Mouse (Mus musculus): Measurements from ENCODE around the gene Lsm4. TPM values are rescaled to one million over a fixed set of nuclear protein-coding genes. Genes with fewer than 3 reads are reported as not detected.

The Lsm4 gene
- total RNA-seq, 2 experiments from 2014 or later: 187 to 312 TPM

DNA sequence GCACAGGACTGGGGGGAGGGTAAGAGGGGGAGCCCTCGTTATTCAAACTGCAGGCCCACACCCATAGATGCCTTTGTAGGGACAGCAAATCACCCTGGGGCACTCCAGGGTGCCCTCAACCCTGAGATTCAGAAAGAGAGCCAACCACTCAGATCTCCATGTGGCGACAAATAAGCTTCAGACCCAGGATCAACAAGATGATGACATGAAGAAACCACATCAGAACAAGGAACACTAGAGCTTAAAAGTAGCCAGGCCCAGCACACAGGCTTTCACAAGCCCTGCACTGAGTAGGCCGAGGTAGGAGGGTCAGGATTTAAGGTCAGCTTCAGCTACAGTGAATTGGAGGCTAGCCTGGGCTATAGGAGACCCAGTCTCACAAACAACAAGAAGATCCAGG, 24.1 kb upstream of the Lsm4 start:
- ATAC-seq (replicated peaks; ENCODE audit: poor library complexity, severe bottlenecking): no peak

DNA sequence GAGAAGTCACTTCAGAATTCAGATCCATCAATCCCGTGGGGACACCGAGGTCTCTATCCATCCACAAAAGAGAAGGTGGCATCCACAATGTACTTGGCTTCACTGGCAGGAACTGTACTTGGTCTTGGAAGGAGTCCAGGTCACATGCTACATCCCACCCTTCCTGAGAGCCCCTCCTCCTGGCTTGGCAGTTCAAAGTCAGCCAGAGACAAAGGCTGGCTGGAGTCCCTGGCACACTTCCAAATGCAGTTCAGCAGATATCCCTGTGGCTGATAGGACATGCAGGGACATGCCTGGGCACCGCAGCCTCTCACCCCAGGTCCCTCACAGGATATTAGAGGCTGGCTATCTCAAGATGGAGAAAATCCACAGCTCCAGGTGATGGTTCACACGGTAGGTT, 23.7 kb upstream of the Lsm4 start:
- no peak for ATAC-seq (replicated peaks; ENCODE audit: poor library complexity, severe bottlenecking)

DNA sequence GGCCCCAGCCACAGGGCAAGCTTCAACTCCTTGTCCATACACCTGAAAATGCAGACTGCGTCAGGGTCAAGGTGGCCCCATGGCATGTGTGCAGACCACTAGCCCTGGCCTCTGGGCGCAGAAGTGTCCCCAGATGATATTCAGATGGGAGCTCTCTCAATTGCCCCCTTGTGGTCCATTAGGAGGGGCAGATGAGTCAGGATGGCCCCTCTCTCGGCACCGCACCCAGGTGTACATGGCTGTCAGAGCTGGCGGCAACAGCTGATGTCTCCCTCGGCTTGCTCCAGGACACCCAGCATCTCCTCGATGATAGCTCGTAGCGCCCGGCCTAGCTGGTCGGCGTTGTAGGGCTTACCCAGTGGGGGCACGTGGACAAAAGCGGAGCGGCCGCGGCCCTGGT, 22.7 kb upstream of the Lsm4 start:
- no peak for ATAC-seq (replicated peaks; ENCODE audit: poor library complexity, severe bottlenecking)

DNA sequence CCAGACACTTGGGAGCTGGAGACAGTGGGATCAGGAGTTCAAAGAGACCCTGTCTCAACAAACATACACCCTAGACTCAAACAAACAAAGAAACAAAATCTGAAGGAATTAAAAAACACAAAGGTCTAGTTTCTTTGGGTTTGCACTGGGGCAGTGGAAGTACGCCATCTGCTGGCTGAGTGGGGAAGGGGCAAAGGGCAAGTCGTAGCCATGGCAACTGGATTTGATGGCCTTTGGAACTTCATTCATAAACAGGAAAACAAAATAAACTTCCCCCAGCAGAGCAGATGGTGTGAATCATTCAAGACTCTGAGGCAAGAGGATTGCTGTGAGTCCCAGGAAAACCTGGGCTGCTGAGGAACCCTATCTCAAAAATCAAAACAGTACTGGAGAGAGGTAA, 19.8 kb upstream of the Lsm4 start:
- peak; percentile 67 for ATAC-seq (replicated peaks; ENCODE audit: poor library complexity, severe bottlenecking)

DNA sequence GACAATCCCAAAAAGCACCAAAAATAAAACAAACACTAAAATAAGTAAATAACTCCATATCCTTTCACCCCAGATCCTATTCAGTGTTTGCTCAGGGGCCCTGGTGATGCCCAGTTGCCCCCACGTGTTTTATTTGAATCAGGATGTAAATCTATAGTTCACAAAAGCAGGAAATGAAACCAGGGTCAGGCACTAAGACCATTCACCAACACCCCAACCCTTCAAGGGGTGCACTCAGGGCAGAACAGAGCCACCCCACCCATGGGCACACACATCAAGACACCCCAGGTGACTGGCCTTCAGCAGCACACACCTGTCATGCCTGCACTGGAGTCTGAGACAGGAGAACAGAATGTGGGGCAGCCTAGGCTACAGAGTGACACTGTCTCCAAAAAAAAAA, 18.9 kb upstream of the Lsm4 start:
- peak; percentile 63; the same call in 1 of the 2 replicates for ATAC-seq (replicated peaks; ENCODE audit: poor library complexity, severe bottlenecking)

GRCm38 (mm10) chr8:70655469-70655868, 17.6 kb upstream of the Lsm4 start:
- no peak for ATAC-seq (replicated peaks; ENCODE audit: poor library complexity, severe bottlenecking)

DNA sequence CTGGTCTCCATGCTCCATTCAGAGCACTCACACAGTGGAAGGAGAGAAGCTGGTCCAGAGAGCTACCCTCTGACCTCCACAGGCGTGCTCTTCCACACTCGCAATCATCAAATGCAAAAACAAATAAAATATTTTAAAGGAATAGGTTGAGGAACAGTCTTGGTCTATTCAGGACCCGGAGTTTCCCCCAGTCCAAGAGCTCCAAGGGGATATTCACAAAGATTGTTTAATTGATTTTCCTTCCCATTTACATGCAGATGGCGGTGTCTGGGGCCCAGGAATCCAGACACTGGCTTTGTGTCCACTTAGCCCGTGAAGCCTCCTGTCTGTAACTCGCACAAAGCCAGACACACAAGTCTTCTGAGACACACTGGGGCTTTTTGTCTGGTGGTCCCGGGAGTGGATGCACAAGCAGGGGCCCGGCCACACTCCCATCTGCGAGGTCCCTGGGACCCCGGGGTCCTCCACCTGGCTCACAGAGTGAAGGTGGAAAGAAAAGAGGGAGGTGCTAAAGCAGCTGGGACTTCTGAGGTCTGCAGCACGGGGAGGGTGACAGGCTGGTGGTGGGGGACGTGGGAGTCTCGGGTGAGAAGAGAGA, 16.8 kb upstream of the Lsm4 start:
- no peak for ATAC-seq (replicated peaks; ENCODE audit: poor library complexity, severe bottlenecking)

- ATAC-seq (replicated peaks; ENCODE audit: poor library complexity, severe bottlenecking): no peak
These were observed 15.8 kb upstream of the Lsm4 start for GRCm38 (mm10) chr8:70657214-70657613.

- ATAC-seq (replicated peaks; ENCODE audit: poor library complexity, severe bottlenecking): no peak
These were observed 15.3 kb upstream of the Lsm4 start for GRCm38 (mm10) chr8:70657739-70658138.

DNA sequence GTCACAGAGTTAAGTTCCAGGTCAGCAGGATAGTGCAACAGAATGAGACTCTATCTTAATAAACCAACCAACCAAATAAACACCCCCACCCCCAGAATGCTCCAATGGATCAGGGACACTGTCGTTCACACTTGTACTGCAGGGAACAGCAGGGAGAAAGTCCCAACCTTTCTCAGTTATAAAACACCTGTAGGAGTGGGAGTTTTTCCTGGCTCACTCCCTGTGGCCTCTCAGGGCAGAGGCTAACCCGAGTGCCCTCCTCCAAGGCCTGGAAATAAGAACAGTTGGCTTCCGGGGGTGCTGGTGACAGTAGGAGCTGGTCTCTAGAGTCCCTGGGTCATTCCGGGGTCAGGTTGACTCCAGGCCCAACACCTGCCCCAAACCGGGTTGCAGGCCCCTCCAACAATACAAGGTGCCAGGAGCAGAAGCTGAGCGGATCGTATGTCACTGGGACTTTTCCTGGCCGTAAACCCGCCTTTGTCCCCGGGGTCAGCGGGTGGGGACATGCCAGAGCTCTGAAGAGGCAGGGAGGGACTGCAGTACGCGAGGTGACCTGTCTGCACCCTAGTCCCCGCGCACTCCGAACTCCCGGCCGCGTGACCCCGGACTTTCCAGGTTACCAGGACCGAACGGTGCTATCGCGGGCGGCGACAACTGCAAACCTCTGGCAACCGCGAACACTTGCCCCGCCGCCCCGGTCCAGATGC, 14.0 kb upstream of the Lsm4 start:
- peak; percentile 19 for ATAC-seq (replicated peaks; ENCODE audit: poor library complexity, severe bottlenecking)

DNA sequence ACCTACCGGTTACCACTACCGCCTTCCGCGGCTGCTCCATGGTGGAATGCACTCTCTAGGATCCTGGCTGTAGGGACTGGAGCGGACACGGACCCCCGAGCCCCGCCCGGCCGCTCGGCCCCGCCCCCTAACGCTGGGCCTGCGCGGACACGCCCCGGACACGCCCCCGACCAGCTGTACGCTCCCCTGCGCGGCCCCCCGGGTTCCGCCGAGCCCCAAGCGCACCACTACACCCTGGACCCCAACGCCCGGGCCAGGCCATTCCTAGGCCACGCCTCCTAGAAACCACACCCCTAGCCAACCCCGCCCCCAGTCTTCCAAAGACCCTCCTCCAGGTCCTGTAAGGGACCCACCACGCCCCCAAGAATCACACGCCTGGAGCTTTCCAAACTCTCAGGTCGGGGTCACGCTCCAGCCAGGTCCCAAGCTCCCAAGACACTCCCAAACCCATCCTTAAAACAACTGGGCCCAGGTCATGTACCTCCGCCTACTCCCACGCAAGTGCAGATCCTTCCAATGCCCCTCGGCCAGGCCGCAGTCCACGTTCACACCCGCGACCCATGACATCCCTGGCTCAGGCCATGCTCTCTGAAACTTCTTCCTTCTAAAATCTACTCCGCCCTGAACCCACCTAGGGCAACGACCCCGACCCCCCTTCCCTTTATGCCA, 13.3 kb upstream of the Lsm4 start:
- ATAC-seq (replicated peaks; ENCODE audit: poor library complexity, severe bottlenecking): peak; percentile 90

DNA sequence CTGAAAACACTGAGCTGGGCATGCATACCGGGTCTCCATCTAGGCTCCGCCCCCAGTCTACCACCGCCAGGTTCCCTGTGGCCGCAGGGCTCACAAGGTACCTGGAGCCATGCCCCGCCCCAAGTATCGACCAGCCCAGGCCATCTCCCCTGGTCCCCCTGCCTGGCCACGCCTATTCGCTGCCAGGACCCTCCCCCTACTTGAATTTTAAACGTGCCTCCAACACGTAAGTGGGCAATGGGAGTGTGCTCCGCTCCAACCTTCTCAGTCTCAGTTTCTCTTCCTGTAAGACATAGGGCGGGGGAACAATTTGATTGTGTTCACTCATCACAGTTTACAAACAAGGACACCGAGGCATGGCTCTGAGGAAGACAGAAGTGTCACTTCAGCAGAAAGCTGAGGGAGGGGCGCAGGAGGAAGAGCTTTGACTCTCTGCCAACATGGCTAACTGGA, 12.7 kb upstream of the Lsm4 start, which contains the start of gene Pgpep1:
Pgpep1 (minus strand) TSS at position 116 of the 453 bp plus-strand sequence.
- peak; percentile 52 for ATAC-seq (replicated peaks; ENCODE audit: poor library complexity, severe bottlenecking)

DNA sequence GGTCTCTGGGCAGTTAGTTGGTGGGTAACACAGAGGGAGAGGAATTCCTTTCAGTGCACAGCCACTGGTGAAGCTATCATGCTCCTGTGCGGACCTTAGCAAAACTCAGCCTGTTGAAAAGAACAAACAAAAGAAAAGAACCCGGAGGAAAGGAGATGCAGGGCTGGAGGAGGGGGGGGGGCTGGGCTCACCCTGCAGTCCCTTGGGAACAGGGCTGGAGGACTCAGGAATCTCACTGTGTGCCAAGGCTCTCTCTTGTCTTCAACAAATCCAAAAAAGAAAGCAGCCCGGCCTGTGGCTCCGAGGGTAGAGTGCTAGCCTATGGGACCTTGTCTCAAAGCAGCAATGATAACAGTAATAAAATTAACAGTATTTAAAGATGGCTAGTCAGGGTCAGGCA, 9.4 kb upstream of the Lsm4 start:
- no peak for ATAC-seq (replicated peaks; ENCODE audit: poor library complexity, severe bottlenecking)

DNA sequence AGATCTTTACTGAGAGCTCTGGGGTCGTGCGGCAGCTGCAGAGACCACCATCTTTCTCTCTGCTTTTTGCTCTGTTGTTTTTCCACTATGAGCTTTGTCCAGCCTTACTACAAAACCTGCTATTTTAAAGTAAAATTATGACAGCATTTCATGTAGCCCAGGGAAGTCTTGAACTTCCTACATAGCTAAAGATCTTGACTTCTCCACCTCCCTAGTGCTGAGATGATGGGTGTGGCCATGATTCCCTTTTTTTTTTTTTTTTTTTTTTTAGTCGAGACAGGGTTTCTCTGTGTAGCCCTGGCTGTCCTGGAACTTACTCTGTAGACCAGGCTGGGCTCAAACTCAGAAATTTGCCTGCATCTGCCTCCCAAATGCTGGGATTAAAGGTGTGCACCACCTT, 8.4 kb upstream of the Lsm4 start:
- ATAC-seq (replicated peaks; ENCODE audit: poor library complexity, severe bottlenecking): no peak

GRCm38 (mm10) chr8:70665599-70665998, 7.4 kb upstream of the Lsm4 start:
- no peak for ATAC-seq (replicated peaks; ENCODE audit: poor library complexity, severe bottlenecking)

DNA sequence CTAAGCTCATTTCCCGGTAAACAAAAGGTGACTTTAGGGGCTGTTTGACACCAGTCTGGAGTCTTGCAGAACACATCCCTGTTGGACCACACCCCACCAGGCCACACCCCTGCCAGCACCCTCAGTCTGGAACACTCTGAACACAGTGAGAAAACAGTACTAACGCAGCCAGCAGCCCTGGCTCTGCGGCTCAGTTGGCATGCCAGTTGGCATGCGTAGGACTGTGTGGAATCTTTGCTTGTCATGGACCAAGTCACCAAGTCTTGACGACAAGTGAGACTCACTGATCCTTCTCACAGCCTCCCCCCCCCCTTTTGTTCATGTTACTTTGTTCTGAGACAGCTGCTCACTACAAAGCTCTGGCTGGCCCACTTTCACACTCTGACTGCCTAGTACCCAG, 6.0 kb upstream of the Lsm4 start:
- no peak for ATAC-seq (replicated peaks; ENCODE audit: poor library complexity, severe bottlenecking)

DNA sequence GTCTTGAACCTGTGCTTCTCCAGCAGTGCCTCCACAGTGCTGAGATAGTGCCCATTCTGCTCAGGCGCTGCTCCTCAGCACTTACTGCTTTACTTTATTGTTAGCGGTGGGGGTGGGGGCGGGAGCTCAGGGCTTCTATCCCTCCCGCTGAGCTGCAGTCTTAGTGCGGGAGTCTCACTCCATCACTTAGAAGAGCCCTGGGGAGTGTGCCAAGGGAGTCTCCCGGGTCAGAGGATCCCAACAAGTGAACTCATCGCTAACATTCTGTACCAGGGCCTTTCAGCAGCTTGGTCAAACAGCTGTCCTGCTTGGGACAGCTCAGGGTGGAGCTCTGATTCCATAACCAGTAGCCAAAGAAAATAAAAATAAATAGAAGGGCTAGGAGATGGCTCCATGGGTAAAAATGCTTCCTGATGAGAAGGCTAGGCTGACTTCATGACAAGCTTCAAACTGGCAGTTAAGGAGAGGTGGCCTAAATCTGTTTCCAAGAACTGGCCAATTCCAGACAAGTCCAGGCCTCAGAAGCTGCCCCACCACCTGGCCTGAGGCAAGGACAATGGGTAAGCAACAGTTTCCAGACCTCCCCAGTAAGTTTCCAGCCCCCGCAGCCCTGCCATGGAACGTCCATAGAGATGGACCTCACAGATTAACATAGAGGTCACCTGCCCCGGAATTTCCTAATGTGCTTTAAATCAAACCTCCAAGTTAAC, 1.3 kb upstream of the Lsm4 start:
- ATAC-seq (replicated peaks; ENCODE audit: poor library complexity, severe bottlenecking): no peak

DNA sequence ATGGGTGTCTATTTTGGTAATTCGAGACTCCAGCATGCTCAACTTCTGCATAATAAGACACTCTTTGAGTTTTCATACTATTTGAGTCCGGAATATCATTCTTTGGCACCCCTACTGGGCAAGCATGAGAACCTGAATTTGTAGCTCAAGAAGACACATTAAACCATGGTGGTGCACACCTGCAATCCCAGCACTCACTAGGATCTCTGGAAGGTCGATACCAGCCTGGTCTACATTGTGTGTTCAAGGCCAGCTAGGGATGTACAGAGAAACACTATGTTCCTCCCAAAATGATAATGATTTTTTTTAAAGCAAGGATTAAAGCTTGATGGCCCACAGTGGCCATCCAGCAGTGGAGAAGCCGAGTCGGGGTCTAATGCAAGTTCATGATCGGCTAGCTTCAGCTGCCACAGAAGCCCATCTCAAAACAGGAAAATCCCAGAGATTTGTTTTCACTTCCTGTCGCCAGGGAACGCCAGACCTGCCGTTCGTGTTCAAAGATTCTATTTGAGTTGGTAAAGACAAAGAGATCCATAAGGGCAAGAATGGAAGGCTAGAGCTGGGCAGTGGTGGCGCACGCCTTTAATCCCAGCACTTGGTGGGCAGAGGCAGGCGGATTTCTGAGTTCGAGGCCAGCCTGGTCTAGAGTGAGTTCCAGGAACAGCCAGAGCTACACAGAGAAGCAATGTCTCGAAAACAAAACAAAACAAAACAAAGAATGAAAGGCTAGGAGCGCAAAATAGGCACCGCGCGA, 546 bp upstream of the Lsm4 start:
- ATAC-seq (replicated peaks; ENCODE audit: poor library complexity, severe bottlenecking): no peak

DNA sequence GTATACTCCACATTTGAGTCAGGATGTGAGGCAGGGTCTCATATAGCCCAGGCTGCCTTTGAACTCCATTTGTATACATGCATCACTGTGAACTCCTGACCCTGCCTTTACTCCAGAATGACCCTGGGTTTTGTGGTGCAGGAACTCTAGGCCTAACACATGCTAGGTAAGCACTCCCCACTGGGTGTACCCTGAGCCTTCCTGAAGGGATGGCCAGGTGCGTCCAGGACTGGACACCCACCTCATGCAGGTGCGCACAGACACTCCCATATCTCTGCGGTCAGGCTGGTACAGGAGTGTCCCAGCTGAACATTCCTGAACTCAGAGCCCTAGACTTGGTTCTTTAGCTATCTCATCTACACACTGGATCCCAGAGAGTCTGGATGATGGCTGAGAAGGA, 1.1 kb downstream of the Lsm4 start:
- ATAC-seq (replicated peaks; ENCODE audit: poor library complexity, severe bottlenecking): no peak

- no peak for ATAC-seq (replicated peaks; ENCODE audit: poor library complexity, severe bottlenecking)
These were observed 1.7 kb downstream of the Lsm4 start for GRCm38 (mm10) chr8:70674716-70675115.

All from granulocyte monocyte progenitor cell, adult 5-6 weeks (primary cell).